Mouse (Mus musculus) lung, postnatal 0 days (tissue): Measurements from ENCODE around the gene Olfr432.

ENCODE experiments used
- CTCF ChIP-seq: IDR thresholded peaks from 2 replicates; pipeline ENCODE4 v1.5.1; 2016; ENCODE audit warnings: antibody characterized with exemption, mild to moderate bottlenecking
- EP300 ChIP-seq: IDR thresholded peaks from 2 replicates; pipeline ENCODE4 v1.6.1; 2016; ENCODE audit warnings: antibody characterized with exemption, mild to moderate bottlenecking, control low read depth

- TF ChIP-seq CTCF (no peak), EP300 (no peak)
Observed at GRCm38 (mm10) chr1:174052981-174053380, 4.0 kb downstream of the Olfr432 start.
